Mouse (Mus musculus) hindbrain, embryonic 16.5 days (tissue): ENCODE results near the gene Fdxacb1. TPM values are rescaled to one million over a fixed set of nuclear protein-coding genes. Genes with fewer than 3 reads are reported as not detected.

Experiments used
- ATAC-seq: fragments of 200-750 bp; cut with Nextera tagmentation; 2 replicates; pipeline ENCODE4 v1.8.0; 2017; ENCODE audit warnings: moderate TSS enrichment, moderate library complexity
- H3K27ac ChIP-seq: fragments of 300-500 bp; sonication (generic); 2 replicates; pipeline ENCODE4 v1.5.1; 2014; ENCODE audit warnings: low read depth, mild to moderate bottlenecking, control low read depth, low read length, moderate library complexity
- H3K27me3 ChIP-seq: fragments of 300-500 bp; sonication (generic); replicated peaks from 2 replicates; pipeline ENCODE4 v1.6.1; 2014; ENCODE audit warnings: low read length; ENCODE audit not compliant: control insufficient read depth, insufficient read depth
- H3K36me3 ChIP-seq: fragments of 300-500 bp; sonication (generic); 2 replicates; pipeline ENCODE4 v1.6.1; 2014; ENCODE audit warnings: mild to moderate bottlenecking, low read length, moderate library complexity, mixed read lengths; ENCODE audit not compliant: control insufficient read depth, insufficient read depth
- H3K4me1 ChIP-seq: fragments of 300-500 bp; sonication (generic); 2 replicates; pipeline ENCODE4 v1.6.1; 2014; ENCODE audit warnings: low read depth, low read length; ENCODE audit not compliant: control insufficient read depth, insufficient read depth
- H3K4me2 ChIP-seq: fragments of 300-500 bp; sonication (generic); 2 replicates; pipeline ENCODE4 v1.6.1; 2014; ENCODE audit warnings: mild to moderate bottlenecking, low read length, control low read depth, moderate library complexity
- H3K4me3 ChIP-seq: fragments of 300-500 bp; sonication (generic); 2 replicates; pipeline ENCODE4 v1.5.1; 2014; ENCODE audit warnings: mild to moderate bottlenecking, low read length, control low read depth, moderate library complexity
- H3K9ac ChIP-seq: fragments of 300-500 bp; sonication (generic); 2 replicates; pipeline ENCODE4 v1.6.1; 2014; ENCODE audit warnings: low read depth, mild to moderate bottlenecking, control low read depth, low read length, moderate library complexity
- H3K9me3 ChIP-seq: fragments of 300-500 bp; sonication (generic); 2 replicates; pipeline ENCODE4 v1.6.1; 2014; ENCODE audit warnings: mild to moderate bottlenecking, low read length, moderate library complexity; ENCODE audit not compliant: control insufficient read depth
- WGBS: fragments of 180-500 bp; shearing (Covaris S2); extraction: QIAGEN DNeasy Blood & Tissue Kit; methylation state at CpG from one replicate; pipeline ENCODE4 v1.1.7; 2014; 5-methylcytosine and 5-hydroxymethylcytosine counted together
- polyA plus RNA-seq: library from polyadenylated mRNA; unstranded; fragments of >200 nt; fragmentation: Nextera tagmentation; extraction: Ambion mirVana; gene quantifications from 2 replicates; pipeline ENCODE4 v1.2.1, GENCODE M21; 2015

The Fdxacb1 gene
- polyA plus RNA-seq, 1 experiment from 2014 or later, result 11.1 TPM

DNA sequence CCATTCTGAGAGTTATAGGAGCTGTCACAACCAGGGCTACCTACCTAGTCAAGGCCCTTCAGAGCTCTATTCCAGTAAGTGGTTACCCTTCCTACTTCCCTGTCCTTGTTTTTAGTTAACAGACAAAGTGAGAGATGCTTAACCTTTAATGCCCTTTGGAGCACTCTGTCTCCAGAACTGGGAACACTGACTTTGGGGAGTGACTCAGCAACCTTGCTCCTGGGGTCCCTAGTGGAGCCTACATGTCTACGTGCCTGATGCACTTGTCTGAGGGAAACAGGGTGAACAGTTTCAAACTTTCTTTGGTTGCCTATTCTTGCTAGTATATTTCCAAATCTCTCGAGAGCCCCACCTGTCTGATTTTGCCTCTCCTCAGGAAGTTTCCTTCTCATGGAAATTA, 25.3 kb upstream of the Fdxacb1 start:
- H3K27ac ChIP-seq, result no peak overlapping the region
- 0 out of 2 replicates have a peak, but pooled peaks cover 2% of the 10 kb centered on the region for H3K27me3 ChIP-seq
- no peaks in the 10 kb centered on the region for H3K36me3 ChIP-seq
- WGBS, result 72% methylated on average over 2 of the region's 2 CpGs
- no peak for ATAC-seq
- H3K4me1 ChIP-seq, result peaks cover 4% of the 10 kb centered on the region; the same call in 1 of the 2 replicates
- H3K4me3 ChIP-seq, result no peak overlapping the region
- no peak overlapping the region for H3K9ac ChIP-seq
- no peak overlapping the region for H3K4me2 ChIP-seq
- no peaks in the 10 kb centered on the region for H3K9me3 ChIP-seq

DNA sequence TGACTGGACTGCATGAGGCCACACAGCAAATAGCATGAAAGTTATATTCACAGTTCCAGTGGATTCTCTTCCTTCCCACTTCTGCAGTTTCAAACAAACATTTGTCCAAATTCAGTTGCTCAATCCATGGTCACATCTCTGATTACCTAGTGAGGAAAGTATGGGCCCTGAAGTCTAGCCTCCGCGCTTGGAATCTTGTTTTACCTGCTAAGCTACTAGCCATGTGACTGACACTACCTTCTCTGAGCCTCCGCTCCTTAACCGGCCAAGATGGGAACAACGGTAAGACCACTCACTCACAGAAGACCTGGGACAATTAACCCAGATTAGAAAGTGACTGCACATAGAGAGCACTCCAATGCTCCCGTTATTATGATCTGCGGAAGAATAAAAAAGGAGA, 22.2 kb upstream of the Fdxacb1 start:
- Histone ChIP-seq H3K27ac (no peak overlapping the region), H3K9ac (peak overlapping the region; percentile 57), H3K36me3 (no peaks in the 10 kb centered on the region), H3K27me3 (0 out of 2 replicates have a peak, but pooled peaks cover 2% of the 10 kb centered on the region), H3K4me3 (peak overlapping the region; percentile 37), H3K4me2 (peak overlapping the region; percentile 66), H3K4me1 (no peaks in the 10 kb centered on the region), H3K9me3 (no peaks in the 10 kb centered on the region)
- no peak for ATAC-seq
- 19% methylated on average over 7 of the region's 7 CpGs for WGBS

DNA sequence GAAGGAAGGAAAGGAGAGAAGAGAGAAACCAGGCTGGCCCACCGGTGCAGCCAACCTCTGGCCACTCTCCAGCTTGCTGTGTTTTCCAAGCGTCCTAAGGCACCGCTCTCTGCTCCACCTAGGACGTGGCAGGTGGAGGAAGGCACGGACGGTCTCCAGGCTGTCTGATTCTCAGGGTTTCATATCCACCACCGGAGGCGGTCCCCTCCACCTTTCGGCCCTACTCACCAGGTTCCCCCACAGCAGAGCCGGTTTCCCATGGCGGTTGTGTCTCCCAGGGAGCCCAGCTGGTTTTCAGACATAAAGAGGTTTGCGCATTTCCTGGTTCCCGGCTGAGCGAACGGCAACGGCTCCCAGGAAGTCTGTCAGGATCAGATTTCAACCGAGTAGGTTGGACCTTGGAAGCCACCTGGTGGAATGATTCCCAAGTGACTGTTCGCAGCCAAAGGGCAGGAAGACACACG, 21.8 kb upstream of the Fdxacb1 start, which contains the start of gene 2310030G06Rik:
Gene 2310030G06Rik, minus strand, starts transcription at position 323 of the 464 bp plus-strand sequence.
- Histone ChIP-seq H3K27ac (no peak within 1 kb of the TSS), H3K9ac (peak within 1 kb of the TSS; percentile 57), H3K4me2 (peak within 1 kb of the TSS; percentile 66), H3K4me1 (no peaks in the 10 kb centered on the region), H3K4me3 (peak within 1 kb of the TSS; percentile 37), H3K27me3 (0 out of 2 replicates have a peak, but pooled peaks cover 2% of the 10 kb centered on the region), H3K9me3 (no peaks in the 10 kb centered on the region), H3K36me3 (no peaks in the 10 kb centered on the region)
- 0 out of 2 replicates have a peak, but pooled peaks have one; percentile 14 for ATAC-seq
- WGBS, result 2% methylated on average over 19 of the region's 19 CpGs

DNA sequence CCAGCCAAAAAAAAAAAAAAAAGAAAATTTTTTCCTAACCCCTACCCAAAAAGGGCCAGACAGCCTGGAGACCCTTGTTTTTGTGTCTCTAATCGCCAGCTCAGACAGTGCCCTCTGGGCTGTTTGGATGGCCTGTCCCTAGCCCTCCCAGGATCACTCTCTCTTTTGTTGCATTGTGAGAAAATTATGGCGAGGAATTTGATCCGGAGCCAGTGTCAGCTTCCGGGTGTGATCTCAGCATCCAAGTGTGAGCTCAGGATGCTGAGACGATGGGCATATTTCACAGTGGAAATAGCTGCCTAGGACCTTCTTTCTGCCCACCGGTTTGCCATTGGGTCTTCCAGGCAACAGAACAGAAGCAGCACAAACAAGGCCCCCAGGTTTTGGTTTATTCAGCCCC, 17.3 kb upstream of the Fdxacb1 start:
- no peak for ATAC-seq
- H3K9me3 ChIP-seq, result no peaks in the 10 kb centered on the region
- WGBS, result 74% methylated on average over 6 of the region's 6 CpGs
- H3K4me1 ChIP-seq, result no peaks in the 10 kb centered on the region; the same call in 1 of the 2 replicates
- 0 out of 2 replicates have a peak, but pooled peaks cover 2% of the 10 kb centered on the region for H3K27me3 ChIP-seq
- H3K27ac ChIP-seq, result no peak overlapping the region
- no peaks in the 10 kb centered on the region for H3K36me3 ChIP-seq
- H3K9ac ChIP-seq, result no peak overlapping the region
- no peak overlapping the region for H3K4me3 ChIP-seq
- H3K4me2 ChIP-seq, result no peak overlapping the region

DNA sequence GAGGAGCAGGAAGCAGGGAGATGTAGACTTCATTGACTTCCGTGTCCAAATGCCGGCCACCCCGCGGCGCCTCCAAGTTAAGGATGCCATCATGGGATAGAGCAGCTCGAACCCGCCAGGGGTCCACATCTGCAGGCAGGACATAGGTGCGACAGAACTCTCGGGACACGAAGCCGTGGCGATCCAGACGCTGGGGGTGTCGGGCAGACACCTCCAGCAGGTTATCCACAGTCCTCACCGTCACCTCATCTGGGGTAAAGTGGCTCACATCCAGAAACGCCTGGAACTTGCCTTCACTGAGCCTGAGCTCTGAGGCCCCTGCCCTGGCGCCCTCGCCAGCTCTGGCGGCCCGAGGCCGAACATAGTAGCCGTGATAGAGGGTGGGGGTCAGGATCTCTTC, 16.7 kb upstream of the Fdxacb1 start, which contains the start of gene Cryab:
Gene Cryab, plus strand, starts transcription at position 3 of the 400 bp plus-strand sequence.
- Histone ChIP-seq H3K9ac (no peak within 1 kb of the TSS), H3K27ac (no peak within 1 kb of the TSS), H3K4me2 (no peak within 1 kb of the TSS), H3K27me3 (0 out of 2 replicates have a peak, but pooled peaks cover 2% of the 10 kb centered on the region), H3K9me3 (no peaks in the 10 kb centered on the region), H3K4me3 (no peak within 1 kb of the TSS), H3K4me1 (no peaks in the 10 kb centered on the region; the same call in 1 of the 2 replicates), H3K36me3 (no peaks in the 10 kb centered on the region)
- ATAC-seq, result no peak
- WGBS, result 78% methylated on average over 22 of the region's 22 CpGs

DNA sequence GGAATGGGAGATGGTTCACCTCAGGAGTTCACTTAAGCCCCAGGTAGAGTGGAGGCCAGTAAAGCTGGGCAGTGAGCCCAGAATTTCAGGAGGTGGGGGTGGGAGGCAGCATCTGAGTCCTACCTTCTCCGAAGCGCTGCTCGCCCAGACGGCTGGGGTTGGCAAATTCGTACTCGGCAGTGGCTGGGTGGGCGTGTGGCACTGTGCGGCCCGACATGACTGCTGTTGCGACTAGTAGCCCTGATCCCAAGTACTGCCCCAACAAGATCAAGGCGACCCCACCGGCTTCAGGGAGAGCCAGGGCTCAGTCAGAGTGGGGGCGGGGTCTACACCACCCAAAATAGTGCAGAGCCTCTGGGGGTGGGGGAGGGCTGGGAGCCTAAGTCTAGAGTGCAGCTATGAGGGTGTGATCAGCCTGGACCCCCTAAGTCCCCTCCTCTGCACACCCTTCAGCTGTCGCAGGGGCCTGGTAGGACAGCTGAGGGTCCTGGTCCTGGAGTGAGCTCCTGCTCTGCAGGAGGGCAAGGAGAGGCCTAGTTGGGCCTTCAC, 15.9 kb upstream of the Fdxacb1 start, which contains the start of gene Hspb2:
Gene Hspb2, minus strand, starts transcription at position 301 of the 549 bp plus-strand sequence.
- peak within 1 kb of the TSS; percentile 11; the same call in 1 of the 2 replicates for H3K4me2 ChIP-seq
- no peaks in the 10 kb centered on the region for H3K9me3 ChIP-seq
- no peak within 1 kb of the TSS for H3K4me3 ChIP-seq
- no peak for ATAC-seq
- H3K27ac ChIP-seq, result no peak within 1 kb of the TSS
- H3K27me3 ChIP-seq, result 0 out of 2 replicates have a peak, but pooled peaks cover under 1% of the 10 kb centered on the region
- H3K9ac ChIP-seq, result no peak within 1 kb of the TSS
- H3K36me3 ChIP-seq, result no peaks in the 10 kb centered on the region
- H3K4me1 ChIP-seq, result no peaks in the 10 kb centered on the region; the same call in 1 of the 2 replicates
- 64% methylated on average over 14 of the region's 14 CpGs for WGBS

DNA sequence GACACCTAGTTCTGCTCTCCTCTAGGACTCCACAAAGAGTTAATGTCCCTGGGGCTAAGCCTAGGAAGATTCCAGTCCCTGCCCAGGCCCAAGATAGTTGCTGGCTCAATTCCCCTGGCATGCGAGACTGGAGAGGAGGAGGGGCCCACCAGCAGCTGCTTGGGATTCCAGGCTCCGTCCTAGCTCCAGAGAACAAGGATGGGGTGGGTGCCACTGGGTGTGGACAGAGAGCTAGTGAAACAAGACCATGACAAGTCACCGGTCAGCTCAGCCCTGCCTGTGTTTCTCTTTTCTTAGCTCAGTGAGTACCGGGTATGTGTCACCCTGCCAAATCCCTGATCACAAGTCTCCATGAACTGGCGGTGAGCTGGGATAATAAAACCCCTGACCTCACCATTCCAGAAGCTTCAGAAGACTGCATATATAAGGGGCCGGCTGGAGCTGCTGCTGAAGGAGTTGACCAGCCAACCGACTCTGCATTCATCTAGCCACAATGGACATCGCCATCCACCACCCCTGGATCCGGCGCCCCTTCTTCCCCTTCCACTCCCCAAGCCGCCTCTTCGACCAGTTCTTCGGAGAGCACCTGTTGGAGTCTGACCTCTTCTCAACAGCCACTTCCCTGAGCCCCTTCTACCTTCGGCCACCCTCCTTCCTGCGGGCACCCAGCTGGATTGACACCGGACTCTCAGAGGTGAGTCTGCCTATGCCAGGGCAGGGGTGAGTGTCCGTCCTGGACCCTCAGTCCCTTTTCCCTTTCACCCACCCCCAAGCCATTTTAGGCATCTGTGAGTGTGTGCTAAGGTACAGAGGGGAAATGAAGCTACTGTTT, 15.0 kb upstream of the Fdxacb1 start:
- peak; percentile 37; the same call in 1 of the 2 replicates for ATAC-seq
- H3K36me3 ChIP-seq, result no peaks in the 10 kb centered on the region
- no peaks in the 10 kb centered on the region for H3K27me3 ChIP-seq
- H3K27ac ChIP-seq, result no peak overlapping the region
- no peak overlapping the region for H3K4me3 ChIP-seq
- H3K9me3 ChIP-seq, result no peaks in the 10 kb centered on the region
- H3K4me2 ChIP-seq, result peak overlapping the region; percentile 11; the same call in 1 of the 2 replicates
- WGBS, result 68% methylated on average over 17 of the region's 17 CpGs
- H3K9ac ChIP-seq, result no peak overlapping the region
- H3K4me1 ChIP-seq, result no peaks in the 10 kb centered on the region; the same call in 1 of the 2 replicates

DNA sequence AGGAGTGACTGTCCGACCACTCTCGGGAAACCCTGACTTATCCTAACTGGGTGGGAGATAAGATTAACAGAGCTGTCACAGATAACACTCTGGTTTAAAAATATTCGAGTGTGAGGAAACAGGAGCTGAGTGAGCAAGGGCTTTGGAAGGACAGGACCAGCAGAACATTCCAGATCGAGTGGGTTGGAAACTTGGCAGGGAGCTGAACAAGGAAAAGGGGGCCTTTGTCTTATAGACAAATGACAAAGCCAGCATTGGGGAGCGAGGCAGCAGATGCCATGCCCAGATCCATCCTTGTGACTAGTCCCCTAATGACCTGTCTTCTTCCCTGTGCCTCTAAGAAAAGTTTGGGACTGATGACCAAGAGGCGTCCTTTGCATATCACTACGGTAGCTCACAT, 14.1 kb upstream of the Fdxacb1 start:
- Histone ChIP-seq H3K9me3 (no peaks in the 10 kb centered on the region), H3K9ac (no peak overlapping the region), H3K27ac (no peak overlapping the region), H3K4me2 (no peak overlapping the region), H3K36me3 (no peaks in the 10 kb centered on the region), H3K4me3 (no peak overlapping the region), H3K4me1 (no peaks in the 10 kb centered on the region; the same call in 1 of the 2 replicates), H3K27me3 (no peaks in the 10 kb centered on the region)
- no peak for ATAC-seq
- 68% methylated on average over 7 of the region's 7 CpGs for WGBS

DNA sequence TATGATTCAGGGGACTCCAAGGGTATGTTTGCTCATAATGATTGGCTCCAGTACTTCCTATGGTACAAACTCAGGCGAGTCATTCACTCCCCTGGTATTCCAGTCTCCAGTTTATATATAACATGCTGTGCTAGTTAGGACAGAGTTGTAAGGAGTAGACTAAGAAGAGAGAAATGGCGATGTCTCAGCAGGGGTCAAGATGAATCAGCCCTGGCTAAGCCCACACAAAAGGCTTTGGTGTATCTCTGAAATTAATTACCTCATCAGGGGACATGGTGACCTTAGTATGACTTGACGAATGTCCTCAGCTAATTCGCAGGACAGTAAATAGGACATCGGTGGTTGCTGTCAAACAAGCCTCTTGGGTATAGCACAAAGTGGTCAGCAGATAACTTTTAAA, 11.3 kb upstream of the Fdxacb1 start:
- H3K27ac ChIP-seq, result no peak overlapping the region
- no peaks in the 10 kb centered on the region for H3K27me3 ChIP-seq
- no peaks in the 10 kb centered on the region for H3K9me3 ChIP-seq
- ATAC-seq, result no peak
- WGBS, result 35% methylated on average over 5 of the region's 5 CpGs
- no peak overlapping the region for H3K9ac ChIP-seq
- H3K36me3 ChIP-seq, result no peaks in the 10 kb centered on the region
- H3K4me2 ChIP-seq, result no peak overlapping the region
- no peak overlapping the region for H3K4me3 ChIP-seq
- H3K4me1 ChIP-seq, result no peaks in the 10 kb centered on the region; the same call in 1 of the 2 replicates
